Mouse (Mus musculus) ES-Bruce4 (cell line): ENCODE data around the gene Cnnm3.

ENCODE experiments used
- CTCF ChIP-seq: IDR thresholded peaks from one replicate; pipeline ENCODE4 v1.8.1; 2011; ENCODE audit warnings: low read depth, low read length
- POLR2A ChIP-seq: IDR thresholded peaks from one replicate; pipeline ENCODE4 v1.8.1; 2011; ENCODE audit warnings: low read length; ENCODE audit not compliant: insufficient read depth

DNA sequence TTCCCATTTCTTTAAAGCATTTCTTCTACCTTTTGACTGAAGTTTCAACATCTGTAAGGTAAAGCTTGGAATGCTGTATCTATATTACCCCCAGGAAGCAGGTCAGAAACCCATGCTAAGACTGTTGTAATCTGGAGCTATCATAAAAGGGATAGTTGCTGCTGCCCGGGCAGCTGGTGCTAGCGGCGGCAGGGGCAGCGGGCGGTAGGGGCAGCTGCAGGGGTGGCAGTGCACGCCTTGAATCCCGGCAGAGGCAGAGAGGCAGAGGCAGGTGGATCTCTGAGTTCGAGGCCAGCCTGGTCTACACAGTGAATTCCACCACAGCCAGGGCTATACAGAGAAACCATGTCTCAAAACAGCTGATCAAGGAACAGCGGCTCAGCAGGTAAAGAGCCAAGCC is 31.3 kb downstream of the Cnnm3 start:
- no peak for TF ChIP-seq CTCF
- no peak for TF ChIP-seq POLR2A
